Mouse (Mus musculus) natural killer cell, adult 2 months (primary cell): ENCODE measurements at regions not wholly inside any gene's neighbourhood (a gene's known extent, or its start where the extent isn't known, plus 50 kb on each side); places are given as distances from the start of the nearest gene placed in this dataset.
A peak's percentile ranks its signal among the peaks of the same experiment; 100 is the strongest.

Source experiments
- DNase-seq, 2 experiments: peaks; one replicate each; pipeline ENCODE4 v3.0.0; 2022; ENCODE audit warnings: low spot score in 2 of 2

DNA sequence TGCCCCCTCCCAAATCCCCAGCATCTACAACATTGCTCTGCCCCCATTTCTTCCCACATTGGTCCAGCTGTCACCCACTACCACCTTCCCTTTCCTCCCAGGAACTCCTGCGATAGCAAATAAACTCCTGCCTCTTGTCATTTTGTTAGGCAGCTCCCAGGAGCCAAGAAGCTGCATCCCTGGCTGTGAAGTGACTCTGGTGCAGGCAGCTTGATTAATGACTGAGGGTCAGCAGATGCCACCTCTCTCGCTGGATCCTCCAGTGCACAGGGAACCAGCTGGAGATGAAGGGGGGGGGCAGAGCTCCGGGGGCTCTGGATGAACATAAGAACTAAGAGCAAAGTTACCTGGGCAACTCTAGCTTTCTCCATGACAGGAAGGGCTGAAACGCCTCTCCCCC is 235.2 kb downstream of the Gm45692 start:
- no peak for DNase-seq

DNA sequence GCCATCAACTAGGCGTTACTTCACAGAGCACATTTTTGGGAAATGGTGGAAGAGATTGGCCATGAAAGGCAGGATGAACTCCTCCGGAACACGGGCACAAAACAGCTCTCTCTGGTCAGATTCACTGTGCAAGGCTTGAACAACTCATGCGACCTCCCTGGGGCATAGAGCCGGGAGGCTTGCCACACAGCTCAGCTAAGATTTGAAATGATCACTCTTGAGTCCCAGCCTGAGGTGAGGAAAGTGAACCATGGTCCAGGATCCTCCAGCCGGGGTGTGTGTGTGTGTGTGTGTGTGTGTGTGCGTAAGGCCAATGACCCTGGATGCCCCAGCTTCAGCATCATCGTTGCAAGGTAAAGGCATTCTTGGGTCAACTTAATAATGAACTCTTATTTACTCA is 237.5 kb downstream of the Gm45692 start:
- no peak for DNase-seq

DNA sequence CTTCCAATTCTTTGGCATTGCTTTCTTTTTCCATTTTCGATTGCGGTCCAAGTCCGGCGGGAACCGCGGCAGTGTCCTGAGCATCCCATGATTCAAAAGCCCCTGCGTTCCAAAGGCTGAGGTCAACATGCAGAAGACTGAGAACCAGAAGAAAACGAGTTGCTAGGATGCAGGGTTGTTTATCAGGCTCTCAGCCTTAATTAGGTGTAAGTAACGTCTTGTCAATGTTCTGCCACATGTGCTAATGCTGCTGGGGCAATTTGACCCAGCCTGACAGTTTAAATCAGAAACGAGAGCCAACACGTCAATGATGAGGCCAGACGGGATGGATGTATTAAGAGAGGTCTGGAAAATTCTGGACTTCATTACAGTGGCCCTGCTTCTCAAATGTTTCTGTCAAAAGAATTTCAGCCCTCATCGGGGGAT is 239.4 kb downstream of the Gm45692 start:
- no peak for DNase-seq

DNA sequence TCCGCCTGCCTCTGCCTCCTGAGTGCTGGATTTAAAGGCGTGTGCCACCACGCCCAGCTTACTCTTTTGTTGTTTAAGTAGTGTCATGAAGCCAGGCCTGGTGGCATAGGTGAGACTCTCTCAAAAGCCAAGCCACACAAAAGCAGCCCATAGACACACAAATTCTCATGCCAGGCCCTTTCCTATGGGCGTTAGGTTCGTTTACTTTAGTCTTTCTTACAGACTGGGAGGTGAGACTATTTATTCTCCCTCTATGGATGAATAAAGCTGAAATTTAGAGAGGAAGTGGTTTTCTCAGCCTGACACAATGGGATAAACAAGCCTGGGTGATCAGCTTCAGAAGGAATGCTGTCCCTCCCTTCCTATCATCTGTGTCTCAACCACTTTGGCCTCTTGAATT is 243.0 kb downstream of the Gm45692 start:
- DNase-seq, result no peak

DNA sequence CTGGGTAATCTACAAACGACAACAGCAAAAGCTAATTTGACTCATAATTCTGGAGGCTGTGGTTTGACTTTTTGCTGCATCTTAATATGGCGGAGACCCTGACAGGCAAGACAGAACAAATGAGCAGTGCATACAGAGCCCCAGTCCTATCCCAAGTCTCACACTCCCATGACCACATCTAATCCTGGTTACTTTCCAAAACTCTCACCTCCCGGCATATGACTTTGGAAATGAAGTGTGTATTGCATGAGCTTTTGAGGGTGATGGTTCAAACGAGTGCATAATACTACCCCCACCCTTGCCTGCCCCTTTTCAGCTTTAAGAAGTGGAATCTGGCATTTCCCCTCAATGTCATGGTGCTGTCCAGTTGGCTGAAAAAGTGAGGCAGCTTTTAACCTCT is 244.3 kb downstream of the Gm45692 start:
- DNase-seq, result no peak

DNA sequence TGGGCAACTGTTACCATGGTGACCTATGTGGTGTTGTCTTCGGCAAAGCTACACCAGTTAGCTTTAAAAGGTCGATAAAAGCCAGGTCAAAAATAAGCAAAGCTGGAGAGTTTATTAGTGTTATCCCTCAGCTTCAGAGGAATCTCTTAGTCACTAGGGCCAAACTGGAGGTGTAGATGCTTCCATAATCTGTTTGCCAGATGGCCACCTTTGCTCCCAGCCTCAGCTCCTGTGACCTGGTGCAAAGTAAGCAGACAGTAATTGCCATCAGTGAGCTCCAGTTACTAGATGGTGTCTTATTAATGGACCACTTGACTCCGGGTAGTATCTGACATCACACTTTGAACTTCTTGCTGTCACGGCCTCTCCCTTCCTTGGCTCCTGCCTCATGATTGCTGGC is 245.3 kb downstream of the Gm45692 start:
- no peak for DNase-seq

DNA sequence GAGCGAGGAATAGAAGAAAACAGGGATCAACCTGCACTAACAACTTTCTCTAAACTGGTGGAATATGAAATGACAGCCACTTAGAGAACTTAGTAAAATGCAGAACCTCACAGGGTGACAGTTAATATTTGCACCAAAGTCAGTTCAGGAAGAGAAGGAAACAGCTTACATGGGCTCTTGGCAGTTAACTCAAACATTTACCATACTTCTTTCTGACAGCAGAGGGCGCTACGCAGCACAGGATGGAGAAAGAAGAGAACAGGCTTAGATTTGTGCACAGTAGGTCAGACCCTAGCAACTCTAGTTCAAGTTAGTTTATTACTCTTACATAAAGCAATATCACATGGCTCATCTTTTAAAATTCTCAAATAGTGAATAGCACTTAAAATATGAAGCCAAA is 261.3 kb downstream of the Gm45692 start:
- peak; percentile 19 to 38 for DNase-seq

DNA sequence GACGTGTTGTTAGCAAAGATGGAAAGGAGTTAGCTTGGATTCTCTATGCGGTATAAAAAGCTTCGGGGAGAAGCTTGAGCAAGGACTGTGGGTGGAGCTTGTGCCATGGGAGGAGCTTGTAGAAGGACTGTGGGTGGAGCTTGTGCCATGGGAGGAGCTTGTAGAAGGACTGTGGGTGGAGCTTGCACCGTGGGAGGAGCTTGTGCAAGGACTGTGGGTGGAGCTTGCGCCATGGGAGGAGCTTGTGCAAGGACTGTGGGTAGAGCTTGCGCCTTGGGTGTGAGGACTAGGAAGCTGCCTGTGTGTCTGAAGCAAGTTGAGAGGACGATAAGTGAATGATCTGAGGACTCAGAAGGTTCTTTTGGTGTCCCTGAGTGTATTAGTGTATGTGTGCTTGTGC is 263.1 kb downstream of the Gm45692 start:
- peak; percentile 2 to 3 for DNase-seq

DNA sequence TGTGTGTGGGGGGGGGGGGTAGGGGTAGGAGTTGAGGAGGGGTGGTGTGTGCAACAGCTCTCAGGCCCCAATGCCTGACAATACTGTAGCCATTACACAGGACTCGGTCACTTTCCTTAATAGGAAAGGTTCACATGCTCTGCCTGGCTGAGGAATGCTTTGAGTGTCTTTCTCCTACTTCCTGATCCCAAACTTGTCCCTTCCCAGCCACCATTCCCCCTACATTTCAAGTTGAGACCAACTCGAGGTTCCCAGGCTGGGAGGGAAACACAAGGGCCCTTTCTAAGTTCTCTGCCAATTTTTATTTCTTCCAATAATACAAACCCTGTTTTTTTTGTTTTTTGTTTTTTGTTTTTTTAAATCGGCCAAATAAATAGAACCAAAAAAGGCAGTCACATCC is 264.6 kb downstream of the Gm45692 start:
- DNase-seq, result no peak

DNA sequence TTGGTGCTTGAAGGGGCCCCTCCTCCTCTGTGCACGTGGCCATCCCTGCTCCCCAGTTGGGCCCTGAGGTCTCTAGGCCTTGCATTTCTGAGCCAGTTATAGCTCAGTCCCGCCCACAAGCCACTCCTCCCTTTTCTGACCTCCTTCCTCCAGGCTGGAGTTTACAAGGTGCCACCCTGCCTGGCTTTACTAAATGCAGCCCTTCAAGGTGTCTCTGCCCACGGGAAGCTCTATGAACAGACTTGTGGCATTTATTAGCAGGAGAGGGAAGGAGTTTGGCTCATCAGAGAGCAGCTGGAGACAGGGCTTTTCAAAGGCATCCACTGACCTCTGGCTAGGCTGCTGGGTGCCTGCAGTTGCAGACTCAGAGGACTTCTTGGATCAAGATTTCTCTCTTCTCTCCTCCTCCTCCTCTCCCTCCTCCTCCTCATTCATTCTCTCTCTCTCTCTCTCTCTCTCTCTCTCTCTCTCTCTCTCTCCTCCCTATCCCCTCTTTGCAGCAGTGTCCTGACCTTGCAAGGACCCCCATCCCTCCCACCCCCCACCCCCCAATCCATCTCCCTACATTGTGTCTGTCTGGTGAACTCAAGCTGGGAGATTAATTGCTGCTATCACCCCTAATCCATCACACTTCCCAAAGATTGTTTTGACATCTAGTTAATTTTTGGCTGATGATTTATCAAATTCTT is 265.1 kb downstream of the Gm45692 start:
- no peak for DNase-seq

DNA sequence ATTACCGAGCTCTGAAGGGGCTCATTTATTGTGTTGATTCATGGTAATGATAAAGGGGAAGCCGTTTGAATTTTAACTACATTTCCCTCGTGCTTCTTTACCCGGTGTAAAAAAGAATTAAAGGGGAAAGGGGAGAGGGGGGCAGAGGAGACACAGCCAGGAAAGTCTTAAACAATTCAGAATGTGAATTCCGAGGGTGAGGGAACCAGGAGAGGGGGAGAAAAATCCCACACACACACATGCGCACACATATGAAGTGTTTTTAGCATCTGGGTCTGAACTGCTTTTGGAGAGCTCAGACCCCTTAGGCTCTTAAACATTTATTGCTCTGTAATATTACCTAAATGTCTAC is 265.6 kb downstream of the Gm45692 start:
- no peak for DNase-seq

DNA sequence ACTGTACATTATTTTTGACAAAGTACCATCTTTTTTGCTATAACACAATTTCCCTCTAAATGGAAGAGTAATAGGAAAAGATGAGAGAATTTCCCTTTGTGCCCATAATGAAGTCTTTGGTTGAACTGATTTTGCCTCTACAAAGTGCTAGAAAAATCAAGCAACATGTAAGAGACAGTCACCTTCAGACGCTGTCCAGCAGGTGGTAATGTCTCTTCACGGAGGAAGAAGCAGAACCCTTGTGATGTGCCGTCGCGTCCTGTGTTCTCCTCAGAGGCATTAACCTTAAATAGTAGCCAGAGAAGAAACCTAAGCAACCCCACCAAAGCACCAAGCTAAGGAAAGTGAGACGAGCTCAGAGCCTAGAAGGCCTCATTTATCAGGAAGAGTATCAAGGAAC is 275.7 kb downstream of the Gm45692 start:
- DNase-seq, result no peak

DNA sequence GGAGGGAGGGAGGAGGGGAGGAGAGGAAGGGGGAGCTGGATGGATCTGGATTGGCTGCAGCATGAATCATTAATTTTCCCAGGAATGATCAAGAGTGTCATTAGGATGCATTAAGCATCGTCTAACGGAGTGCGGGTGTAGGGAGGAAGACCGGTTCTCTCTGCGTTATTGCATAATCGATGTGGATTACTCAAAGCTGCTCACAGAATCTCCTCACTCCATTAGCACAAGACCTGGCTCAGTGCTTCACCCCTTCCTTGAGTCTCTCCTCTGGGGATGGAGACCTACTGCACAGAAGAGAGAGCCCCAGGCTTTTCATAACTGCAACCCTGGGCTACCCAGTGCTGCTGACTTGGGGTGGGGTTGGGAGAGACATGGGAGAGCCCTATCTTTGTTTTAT is 300.7 kb downstream of the Gm45692 start:
- DNase-seq, result no peak

DNA sequence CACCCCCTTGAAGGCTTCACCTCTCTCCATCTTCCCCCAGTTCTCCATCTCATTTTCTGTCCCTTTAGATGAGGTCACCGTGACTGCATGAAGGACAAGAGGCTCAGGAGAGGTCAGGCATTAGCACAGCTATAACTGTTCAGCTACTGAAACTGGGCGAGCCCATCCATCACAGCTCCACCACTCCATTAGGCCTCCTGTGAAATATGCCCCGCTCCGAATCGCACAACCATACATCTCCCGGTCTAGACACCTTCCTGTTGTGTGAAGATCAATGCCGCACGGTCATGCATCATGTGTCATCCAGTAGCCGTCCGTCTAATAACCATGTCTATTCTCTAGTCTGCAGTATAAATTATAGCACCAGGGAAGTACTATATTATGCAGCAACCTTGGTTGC is 301.2 kb downstream of the Gm45692 start:
- DNase-seq, result no peak

DNA sequence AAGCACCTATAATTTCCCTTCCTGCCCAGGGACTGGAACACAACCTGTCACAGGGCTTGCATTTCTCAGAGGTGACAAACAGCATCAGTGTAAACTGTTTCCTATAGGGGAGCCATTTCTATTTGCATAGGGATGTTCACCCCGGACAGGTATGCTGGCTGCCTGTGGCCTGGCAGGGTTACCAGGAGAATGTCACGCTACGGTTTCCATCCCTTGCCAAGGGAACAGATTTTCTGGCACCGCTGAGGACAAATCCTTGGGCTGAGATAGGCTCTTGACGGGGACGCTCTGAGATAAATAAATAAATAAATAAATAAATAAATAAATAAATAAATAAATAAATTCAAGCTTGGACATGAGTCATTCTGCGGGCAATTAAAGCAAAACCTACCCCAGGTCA is 308.0 kb downstream of the Gm45692 start:
- no peak for DNase-seq

DNA sequence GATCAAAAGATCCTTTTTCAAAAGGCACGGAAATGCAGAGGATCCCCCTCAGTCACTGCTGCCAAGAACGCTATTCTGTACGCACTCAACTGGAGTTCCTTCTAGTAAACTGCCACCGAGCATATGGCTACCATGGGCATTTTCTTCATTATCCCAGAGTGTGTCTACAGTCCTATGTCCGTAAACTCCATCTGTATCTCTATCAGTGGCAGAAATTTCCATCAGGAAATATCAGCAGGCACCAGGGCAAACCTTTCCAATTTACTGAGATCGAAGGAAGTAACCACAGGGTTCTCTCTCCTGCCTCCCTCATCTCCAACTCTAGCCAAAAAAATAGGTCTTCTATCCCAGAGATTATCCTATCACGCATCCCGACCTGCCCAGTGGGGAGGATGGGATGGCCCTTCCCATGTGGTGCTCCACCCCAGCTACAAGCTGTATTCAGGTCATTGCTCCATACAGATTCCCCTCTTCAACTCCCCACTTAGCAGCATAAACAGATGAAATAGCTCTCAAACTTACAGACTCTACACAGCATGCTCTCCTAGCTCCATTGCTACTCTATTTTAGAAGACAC is 310.5 kb downstream of the Gm45692 start:
- DNase-seq, result no peak

DNA sequence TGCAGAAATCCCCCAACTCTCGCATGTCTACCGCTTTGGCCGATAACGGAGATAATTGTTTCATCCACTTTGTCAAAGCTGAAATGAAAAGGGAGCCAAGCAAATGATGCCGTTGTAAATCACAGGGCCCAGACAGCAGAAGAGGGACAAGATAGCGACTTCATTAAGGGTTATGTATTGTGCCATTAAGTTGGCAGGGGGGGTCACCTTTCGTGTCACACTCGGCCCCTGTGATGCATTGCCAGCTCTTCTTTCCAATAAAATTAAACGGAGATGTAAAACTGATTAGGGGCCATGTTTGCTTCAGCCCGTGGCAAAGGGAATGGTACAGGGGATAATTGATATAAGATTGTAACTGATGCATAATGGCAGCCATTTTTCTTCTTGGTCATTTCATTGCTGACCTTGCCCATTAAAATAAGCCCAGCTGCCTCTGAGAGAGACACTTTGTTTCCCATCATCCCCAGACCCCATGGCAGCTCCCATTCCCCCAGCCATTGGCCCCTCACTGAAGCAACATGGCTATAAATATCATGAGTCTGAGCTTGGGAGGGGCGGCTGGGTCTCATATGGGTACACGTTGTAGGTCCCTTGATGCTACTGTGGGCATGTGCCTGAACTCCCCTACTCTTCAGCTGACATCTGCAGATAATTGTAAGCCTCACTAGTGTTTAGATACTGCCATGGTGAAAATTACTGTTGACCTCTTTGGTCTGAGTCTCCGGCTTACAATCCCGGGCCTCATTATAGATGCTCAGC is 313.0 kb downstream of the Gm45692 start:
- no peak for DNase-seq

DNA sequence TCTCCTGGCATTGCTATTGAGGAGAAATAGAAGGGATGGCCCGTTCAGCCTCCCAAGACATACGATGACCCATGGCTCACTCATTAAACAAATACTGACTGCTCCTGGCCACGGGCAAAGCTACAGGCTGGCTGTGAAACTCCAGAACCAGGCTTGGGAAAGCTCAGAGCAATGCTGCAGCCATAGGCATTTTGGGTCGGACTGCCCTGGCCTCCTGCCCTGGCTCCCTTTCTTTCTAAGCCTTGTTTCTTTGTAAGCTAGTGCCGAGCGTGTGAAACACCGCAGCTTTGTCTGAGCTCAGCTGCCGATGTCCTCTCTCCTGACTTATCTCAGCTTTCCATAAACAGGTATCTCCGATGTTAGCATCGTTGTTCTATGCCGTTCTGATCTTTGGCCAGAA is 316.9 kb downstream of the Gm45692 start:
- no peak for DNase-seq

DNA sequence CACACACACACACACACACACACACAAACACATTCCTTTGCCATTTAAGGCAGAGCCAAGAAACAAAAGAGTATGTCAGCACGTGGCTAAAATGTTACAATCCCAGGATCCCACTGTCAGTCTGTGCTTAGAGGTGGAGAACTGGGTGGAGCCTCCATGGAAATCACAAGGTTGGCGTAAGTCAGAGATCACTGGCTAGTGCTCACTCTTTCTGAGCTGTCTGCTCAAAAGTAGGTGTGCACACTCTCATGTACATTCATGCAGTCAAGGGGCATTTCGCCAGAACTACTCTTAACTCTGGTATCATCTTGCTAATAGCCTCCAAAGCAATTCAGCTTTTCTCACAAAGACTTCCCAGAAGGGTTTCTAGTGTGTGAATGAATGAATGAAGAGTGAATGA is 318.2 kb downstream of the Gm45692 start:
- DNase-seq, result no peak

DNA sequence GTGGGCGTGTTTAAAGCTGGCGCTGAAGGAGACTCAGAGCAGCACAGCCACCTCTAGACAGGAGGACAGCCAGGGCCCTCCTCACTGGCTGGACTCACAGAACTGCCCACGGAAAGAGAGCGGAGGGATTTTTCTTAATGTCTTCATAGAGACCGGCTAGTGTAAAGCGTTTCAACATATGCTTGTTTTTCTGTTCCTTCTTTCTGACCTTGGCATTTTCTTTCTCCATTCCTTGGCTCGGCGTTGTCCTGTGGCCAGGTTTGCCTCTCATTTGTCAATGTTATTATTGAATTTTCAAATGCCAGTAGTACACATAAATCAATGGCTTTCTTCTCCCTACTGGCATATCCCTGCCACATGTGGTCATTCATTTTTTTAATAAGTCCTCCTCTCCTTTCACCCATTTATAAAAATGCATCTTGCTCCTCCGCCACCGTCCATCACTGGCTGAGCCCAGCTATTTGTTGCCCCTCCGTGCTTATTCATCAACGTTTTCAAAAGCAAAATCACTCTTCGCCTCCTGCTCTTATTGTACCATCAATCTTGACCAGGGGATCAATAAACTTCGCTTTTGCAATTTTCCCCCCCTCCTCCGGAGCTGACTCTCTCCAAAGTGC is 319.0 kb downstream of the Gm45692 start:
- DNase-seq, result no peak

DNA sequence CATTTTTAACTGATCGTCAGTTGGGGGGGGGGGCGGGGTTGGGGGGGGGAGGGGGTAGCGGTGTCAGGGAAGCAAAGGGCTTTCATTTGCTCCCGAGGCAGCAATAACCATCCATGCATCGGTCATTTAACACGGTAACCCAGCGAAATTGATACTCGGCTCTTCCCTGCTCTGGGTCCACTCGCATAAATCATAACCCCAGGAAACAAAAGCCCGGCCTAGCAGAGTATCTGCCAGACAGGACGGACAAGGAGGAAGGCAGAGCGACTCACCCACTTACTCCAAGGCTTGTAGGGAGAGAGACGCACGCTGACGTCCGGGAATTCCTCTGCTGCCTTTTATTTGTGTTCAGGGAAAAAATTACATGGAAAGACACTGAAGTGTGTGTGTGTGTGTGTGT is 319.5 kb downstream of the Gm45692 start:
- no peak for DNase-seq

DNA sequence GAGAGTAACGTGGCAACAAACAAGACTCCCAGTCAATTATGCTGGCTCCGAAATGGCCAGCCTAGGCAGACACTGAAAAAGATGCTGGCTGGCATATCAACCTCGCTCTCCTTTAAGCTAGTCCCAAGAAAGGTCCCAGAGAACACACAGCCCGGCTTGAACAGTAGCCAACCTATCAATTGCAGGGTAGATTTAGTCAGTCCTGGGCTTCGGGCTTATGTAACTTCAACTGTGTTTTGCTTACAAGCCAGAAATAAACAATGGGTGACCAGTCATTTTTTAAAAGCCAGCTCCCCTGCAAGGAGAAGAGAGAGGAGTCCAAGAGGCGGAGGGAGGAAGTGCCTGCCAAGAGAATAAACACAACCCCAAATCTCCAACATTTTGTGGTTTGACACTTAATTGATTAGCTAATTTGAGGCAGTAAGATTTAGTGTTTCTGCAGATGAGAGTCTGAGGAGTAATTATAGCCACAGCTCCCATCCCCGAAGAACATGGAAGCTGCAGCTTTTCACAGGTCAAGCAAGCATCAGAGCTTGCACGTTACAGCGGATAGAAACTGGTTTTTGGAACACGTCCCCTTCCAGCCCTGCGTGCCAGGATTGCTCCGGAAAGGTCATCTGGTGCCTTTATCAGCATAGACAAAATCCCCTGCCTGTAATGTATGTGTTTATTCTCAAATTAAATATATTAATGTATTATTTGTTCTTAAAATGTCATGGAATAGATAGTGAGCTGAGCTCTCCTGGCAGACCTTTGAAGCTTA is 322.1 kb downstream of the Gm45692 start:
- DNase-seq, result no peak
